In genomic region chr11:95039766-95040165, GRCm38 (mm10) we compare ENCODE assay signal across 9 mouse cellular contexts. TPM values are rescaled to one million over a fixed set of nuclear protein-coding genes. Genes with fewer than 3 reads are reported as not detected.
DNase-seq lines count a peak whose midpoint lies in the region; ATAC-seq and TF ChIP-seq lines count a peak whose summit lies in the region.
"Had no signal": no experiment of that assay in that cellular context is flagged by ENCODE, and none has a peak within 500 bp of the region (broad histone marks: within the 10 kb centered on the region; RNA-seq: fewer than 3 reads in every experiment).

No protein-coding gene starts in this region.

- H3K4me2 ChIP-seq in intestine, embryonic 14.5 days (ENCODE audit: low read length) = peak overlapping the region; percentile 91; the same call in 1 of the 2 replicates
- H3K4me2 ChIP-seq in liver, postnatal 0 days (ENCODE audit: low read depth, low read length) = peak overlapping the region; percentile 97

- no peak for TF ChIP-seq CTCF in liver, postnatal 0 days (IDR thresholded peaks at IDR 0.05; ENCODE audit: low read depth)

- H3K27ac ChIP-seq in intestine, embryonic 14.5 days (ENCODE audit: low read depth) = no peak overlapping the region
- H3K27ac ChIP-seq in liver, postnatal 0 days (ENCODE audit: low read depth) = peak overlapping the region; percentile 84

- peaks cover 11% of the 10 kb centered on the region; the same call in 1 of the 2 replicates for H3K36me3 ChIP-seq in intestine, embryonic 14.5 days (ENCODE audit: control insufficient read depth, insufficient read depth, low read length)
- H3K36me3 ChIP-seq in liver, postnatal 0 days (replicated peaks; ENCODE audit: insufficient read depth, low read length) = no peaks in the 10 kb centered on the region; the same call in 1 of the 2 replicates

- WGBS in intestine, embryonic 14.5 days = 79% methylated on average over 4 of the region's 4 CpGs
- WGBS in liver, postnatal 0 days (ENCODE audit: insufficient replicate concordance) = 79% methylated on average over 4 of the region's 4 CpGs

- H3K9ac ChIP-seq in intestine, embryonic 14.5 days (ENCODE audit: low read length) = no peak overlapping the region
- H3K9ac ChIP-seq in liver, postnatal 0 days (replicated peaks) = no peak overlapping the region

- no peaks in the 10 kb centered on the region for H3K9me3 ChIP-seq in intestine, embryonic 14.5 days (ENCODE audit: control insufficient read depth, low read length)
- H3K9me3 ChIP-seq in liver, postnatal 0 days (ENCODE audit: low read length) = no peaks in the 10 kb centered on the region

- no peak for TF ChIP-seq EP300 in liver, postnatal 0 days (IDR thresholded peaks at IDR 0.05; ENCODE audit: low read depth)

- DNase-seq in kidney, adult 11 months = peak; percentile 75
- no peak for DNase-seq in kidney, postnatal 4 days
- DNase-seq in cerebellum, postnatal 10 days = peak; percentile 76 to 77
- no peak for DNase-seq in intestine, embryonic 14.5 days (ENCODE audit: low spot score)
- no peak for DNase-seq in liver, postnatal 0 days
- DNase-seq in gastrocnemius, postnatal 25 days = no peak
- DNase-seq in frontal cortex, postnatal 14 days (ENCODE audit: low spot score in 2 of 2) = no peak
- no peak for DNase-seq in adrenal gland, postnatal 14 days

- peaks cover 8% of the 10 kb centered on the region for H3K4me1 ChIP-seq in intestine, embryonic 14.5 days (replicated peaks; ENCODE audit: control insufficient read depth, insufficient read depth, low read length)
- peaks cover 21% of the 10 kb centered on the region for H3K4me1 ChIP-seq in liver, postnatal 0 days (ENCODE audit: insufficient read depth)

- H3K27me3 ChIP-seq in intestine, embryonic 14.5 days (replicated peaks; ENCODE audit: control insufficient read depth, insufficient read depth, low read length) = no peaks in the 10 kb centered on the region
- H3K27me3 ChIP-seq in liver, postnatal 0 days (ENCODE audit: insufficient read depth, low read length) = no peaks in the 10 kb centered on the region

- H3K4me3 ChIP-seq in intestine, embryonic 14.5 days (ENCODE audit: low read depth, low read length) = 0 out of 2 replicates have a peak overlapping the region, but pooled peaks have one; percentile 70
- no peak overlapping the region for H3K4me3 ChIP-seq in liver, postnatal 0 days (ENCODE audit: low read depth, low read length)

- ATAC-seq in intestine, embryonic 14.5 days (replicated peaks; ENCODE audit: low FRiP score, low TSS enrichment, low read depth) = no peak
- ATAC-seq in liver, postnatal 0 days = no peak

RNA-seq across cellular contexts. Expression of gene Pdk2, which starts 1.4 kb away (rescaled TPM):
- polyA plus RNA-seq in intestine, embryonic 14.5 days (2014; fragmentation: Nextera tagmentation; extraction: Ambion mirVana) = 26.4 and 29.6 TPM in 2 replicates
- 16.2 and 17.3 TPM in 2 replicates for polyA plus RNA-seq in liver, postnatal 0 days (2015; fragmentation: Nextera tagmentation; extraction: Ambion mirVana)
- 100 to 1,000 TPM; 351 to 396 TPM for total RNA-seq in gastrocnemius, postnatal 25 days (2021)
- 147 and 156 TPM in 2 replicates for total RNA-seq in adrenal gland, postnatal 14 days (2021)

RNA-seq across cellular contexts. Expression of gene Samd14, which starts 30.1 kb away (rescaled TPM):
- polyA plus RNA-seq in intestine, embryonic 14.5 days (2014; fragmentation: Nextera tagmentation; extraction: Ambion mirVana) = 20.3 and 22.1 TPM in 2 replicates
- polyA plus RNA-seq in liver, postnatal 0 days (2015; fragmentation: Nextera tagmentation; extraction: Ambion mirVana) = 14.5 and 16.1 TPM in 2 replicates
- total RNA-seq in gastrocnemius, postnatal 25 days (2021) = under 1 TPM; 0.61 to 0.80 TPM
- 5.4 and 7.3 TPM in 2 replicates for total RNA-seq in adrenal gland, postnatal 14 days (2021)

RNA-seq across cellular contexts. Expression of gene Itga3, which starts 36.8 kb away (rescaled TPM):
- 24.1 and 29.0 TPM in 2 replicates for polyA plus RNA-seq in intestine, embryonic 14.5 days (2014; fragmentation: Nextera tagmentation; extraction: Ambion mirVana)
- 0.97 and 1.0 TPM in 2 replicates for polyA plus RNA-seq in liver, postnatal 0 days (2015; fragmentation: Nextera tagmentation; extraction: Ambion mirVana)
- total RNA-seq in gastrocnemius, postnatal 25 days (2021) = 1 to 10 TPM; 2.9 to 5.4 TPM
- total RNA-seq in adrenal gland, postnatal 14 days (2021) = 33.9 and 36.1 TPM in 2 replicates
- total RNA-seq: MEL had no signal

RNA-seq across cellular contexts. Expression of gene Ppp1r9b, which starts 48.9 kb away (rescaled TPM):
- 11.9 and 12.2 TPM in 2 replicates for polyA plus RNA-seq in intestine, embryonic 14.5 days (2014; fragmentation: Nextera tagmentation; extraction: Ambion mirVana)
- 5.7 and 6.1 TPM in 2 replicates for polyA plus RNA-seq in liver, postnatal 0 days (2015; fragmentation: Nextera tagmentation; extraction: Ambion mirVana)
- total RNA-seq in gastrocnemius, postnatal 25 days (2021) = 10 to 100 TPM; 21.8 to 30.0 TPM
- total RNA-seq in adrenal gland, postnatal 14 days (2021) = 101 and 109 TPM in 2 replicates

Comparison
In these comparisons a context has a peak if more than half of its experiments do, and no peak if none do; other contexts are left out.
1. DNase-seq: peak in kidney, adult 11 months (single experiment) and cerebellum, postnatal 10 days (2 of 2); none in kidney, postnatal 4 days (0 of 2), intestine, embryonic 14.5 days (single experiment), liver, postnatal 0 days (single experiment), gastrocnemius, postnatal 25 days (single experiment), frontal cortex, postnatal 14 days (0 of 2) and adrenal gland, postnatal 14 days (single experiment).